Mouse (Mus musculus): Measurements from ENCODE around the gene Ambra1.

Ambra1 gene

GRCm38 (mm10) chr2:91920130-91920529 lies 190.2 kb downstream of the Ambra1 start:
- no peak for DNase-seq (ENCODE audit: low read depth, low spot score)

- no peak for DNase-seq (ENCODE audit: low read depth, low spot score)
Observed at GRCm38 (mm10) chr2:91921181-91921789, 191.4 kb downstream of the Ambra1 start.

DNA sequence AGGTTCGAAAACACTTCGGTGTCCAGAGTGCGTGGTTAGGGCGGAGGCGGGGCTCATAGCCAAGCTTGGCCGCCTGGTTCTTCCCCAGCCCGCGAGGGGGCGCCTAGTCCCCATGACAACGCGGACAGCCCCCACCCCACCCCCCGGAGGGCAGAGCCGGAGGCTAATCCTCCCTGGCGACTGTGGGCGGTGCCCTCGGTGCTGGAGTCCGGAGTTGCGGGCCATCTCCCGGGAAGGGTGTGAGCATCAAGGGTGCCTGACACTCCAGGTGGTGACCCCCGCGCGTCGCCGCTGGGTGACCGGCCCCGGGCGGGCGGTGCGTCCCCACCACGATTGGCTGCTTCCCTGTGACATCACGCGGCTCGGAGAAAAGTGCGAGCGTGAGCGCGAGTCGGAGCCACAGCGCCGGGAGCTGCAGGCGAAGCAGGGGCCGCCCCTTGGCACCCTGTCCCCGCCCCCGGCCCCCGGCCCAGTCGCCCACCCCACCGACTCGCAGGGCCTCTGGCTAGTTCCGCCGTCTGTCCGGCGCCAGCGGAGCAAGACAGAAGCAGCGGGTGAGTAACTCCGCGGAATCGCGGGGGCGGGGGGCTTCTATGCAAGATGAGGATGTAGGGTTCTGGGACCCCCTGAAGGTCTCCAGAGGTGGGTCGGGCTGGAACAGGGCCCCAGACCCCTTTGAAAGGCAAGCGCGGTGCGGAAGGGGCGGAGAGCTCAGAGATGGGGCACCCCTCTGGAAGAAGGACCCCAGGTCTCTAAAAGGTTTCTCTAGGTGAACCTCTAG lies 192.0 kb downstream of the Ambra1 start:
- DNase-seq (ENCODE audit: low read depth, low spot score): peak; percentile 83

GRCm38 (mm10) chr2:91922586-91923414 lies 192.9 kb downstream of the Ambra1 start:
- no peak for DNase-seq (ENCODE audit: low read depth, low spot score)

DNA sequence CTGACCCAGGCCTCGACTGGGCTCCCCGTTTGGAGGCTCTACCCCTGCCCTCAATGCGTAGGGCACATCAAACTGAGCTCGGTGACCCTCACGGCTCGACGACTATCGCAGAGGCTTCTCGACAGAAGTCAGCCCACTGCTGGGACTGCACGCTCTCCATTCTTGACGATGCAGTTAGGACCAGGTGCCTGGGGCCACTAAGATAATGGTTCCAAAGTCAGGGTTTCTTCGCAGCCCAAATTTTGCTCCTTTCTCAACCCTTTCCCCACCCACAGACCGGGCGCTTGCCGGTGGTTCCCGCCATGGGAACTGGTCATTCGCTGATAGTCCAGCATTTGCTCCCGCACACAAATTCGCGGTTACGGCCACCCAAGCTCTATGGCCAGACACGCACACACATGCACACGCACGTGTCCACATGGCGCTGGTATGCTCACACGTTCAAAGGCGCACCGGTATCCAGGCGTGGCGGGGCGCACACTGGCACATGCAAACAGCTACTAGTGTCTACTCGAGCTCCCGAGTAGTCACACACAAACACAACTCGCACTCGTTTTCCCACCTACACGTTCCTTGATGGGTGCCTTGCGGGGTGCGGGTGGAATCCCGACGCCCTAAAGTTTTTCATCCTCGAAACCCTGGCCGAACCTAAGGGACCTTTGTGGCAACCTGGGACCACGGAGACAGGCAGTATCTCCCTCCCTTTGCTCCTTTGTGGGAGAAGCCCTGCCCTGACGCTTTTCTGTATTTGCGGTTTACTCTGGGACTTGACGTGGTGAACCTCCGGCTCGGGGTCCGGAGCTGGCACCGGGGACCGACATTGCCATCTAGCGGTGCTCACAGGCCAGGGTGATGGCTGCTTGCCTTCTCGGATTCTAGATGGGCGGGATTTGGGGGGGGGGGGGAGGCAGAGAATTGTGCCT lies 193.7 kb downstream of the Ambra1 start:
- DNase-seq (ENCODE audit: low read depth, low spot score): peak; percentile 89

DNA sequence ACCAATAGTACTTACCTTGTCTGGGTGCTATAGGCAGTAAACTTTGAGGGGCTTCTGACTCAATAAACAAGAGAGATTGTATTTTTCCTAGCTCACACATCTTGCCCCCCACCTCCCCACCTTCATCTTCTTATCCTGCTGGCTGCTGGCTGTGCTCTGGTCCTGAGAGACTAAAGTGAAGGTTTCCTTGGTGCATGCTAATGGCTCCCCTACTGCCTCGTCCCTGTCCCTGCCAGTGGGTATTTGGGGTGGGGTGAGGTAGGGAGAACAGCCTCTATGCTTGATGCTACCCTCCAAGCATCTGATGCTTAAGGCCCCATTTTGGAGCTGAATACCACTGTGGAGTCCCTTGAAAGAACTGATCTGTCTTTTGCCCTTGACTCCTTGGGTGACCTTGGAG lies 194.8 kb downstream of the Ambra1 start:
- no peak for DNase-seq (ENCODE audit: low read depth, low spot score)

DNA sequence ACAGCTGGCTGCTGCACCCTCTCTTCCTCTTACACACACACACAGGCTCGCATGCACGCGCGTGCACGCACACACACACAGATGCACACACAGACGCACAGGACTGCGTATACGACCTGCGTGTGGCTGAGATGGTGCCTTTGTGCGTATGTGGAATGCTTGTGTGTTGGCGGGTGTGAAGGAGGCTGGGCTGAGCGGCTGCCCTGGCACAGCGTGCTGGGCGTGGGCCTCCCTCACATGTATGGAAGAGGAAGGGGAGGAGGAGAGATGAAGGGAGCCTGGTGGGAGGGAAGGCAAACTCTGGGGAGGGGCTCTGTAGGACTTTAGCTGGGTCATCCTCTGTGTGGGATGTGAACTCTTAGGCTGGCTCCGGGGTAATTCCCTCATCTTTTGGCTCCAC lies 195.5 kb downstream of the Ambra1 start:
- DNase-seq (ENCODE audit: low read depth, low spot score): peak; percentile 82

GRCm38 (mm10) chr2:91926949-91927348 lies 197.0 kb downstream of the Ambra1 start, which contains the start of gene Chrm4:
Gene Chrm4 (plus strand): TSS chr2:91927249.
- DNase-seq (ENCODE audit: low read depth, low spot score): no peak

DNA sequence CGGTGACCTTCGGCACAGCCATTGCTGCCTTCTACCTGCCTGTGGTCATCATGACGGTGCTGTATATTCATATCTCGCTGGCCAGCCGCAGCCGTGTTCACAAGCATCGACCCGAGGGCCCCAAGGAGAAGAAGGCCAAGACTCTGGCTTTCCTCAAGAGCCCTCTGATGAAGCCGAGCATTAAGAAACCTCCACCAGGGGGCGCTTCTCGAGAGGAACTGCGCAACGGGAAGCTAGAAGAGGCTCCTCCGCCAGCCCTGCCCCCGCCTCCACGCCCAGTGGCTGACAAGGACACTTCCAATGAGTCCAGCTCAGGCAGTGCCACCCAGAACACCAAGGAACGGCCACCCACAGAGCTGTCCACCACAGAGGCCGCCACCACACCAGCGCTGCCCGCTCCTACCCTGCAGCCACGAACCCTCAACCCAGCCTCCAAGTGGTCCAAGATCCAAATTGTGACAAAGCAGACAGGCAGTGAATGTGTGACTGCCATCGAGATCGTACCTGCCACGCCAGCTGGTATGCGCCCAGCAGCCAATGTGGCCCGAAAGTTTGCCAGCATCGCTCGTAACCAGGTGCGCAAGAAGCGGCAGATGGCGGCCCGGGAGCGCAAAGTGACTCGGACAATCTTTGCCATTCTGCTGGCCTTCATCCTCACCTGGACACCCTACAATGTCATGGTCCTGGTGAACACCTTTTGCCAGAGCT lies 198.0 kb downstream of the Ambra1 start:
- DNase-seq (ENCODE audit: low read depth, low spot score): peak; percentile 90

DNA sequence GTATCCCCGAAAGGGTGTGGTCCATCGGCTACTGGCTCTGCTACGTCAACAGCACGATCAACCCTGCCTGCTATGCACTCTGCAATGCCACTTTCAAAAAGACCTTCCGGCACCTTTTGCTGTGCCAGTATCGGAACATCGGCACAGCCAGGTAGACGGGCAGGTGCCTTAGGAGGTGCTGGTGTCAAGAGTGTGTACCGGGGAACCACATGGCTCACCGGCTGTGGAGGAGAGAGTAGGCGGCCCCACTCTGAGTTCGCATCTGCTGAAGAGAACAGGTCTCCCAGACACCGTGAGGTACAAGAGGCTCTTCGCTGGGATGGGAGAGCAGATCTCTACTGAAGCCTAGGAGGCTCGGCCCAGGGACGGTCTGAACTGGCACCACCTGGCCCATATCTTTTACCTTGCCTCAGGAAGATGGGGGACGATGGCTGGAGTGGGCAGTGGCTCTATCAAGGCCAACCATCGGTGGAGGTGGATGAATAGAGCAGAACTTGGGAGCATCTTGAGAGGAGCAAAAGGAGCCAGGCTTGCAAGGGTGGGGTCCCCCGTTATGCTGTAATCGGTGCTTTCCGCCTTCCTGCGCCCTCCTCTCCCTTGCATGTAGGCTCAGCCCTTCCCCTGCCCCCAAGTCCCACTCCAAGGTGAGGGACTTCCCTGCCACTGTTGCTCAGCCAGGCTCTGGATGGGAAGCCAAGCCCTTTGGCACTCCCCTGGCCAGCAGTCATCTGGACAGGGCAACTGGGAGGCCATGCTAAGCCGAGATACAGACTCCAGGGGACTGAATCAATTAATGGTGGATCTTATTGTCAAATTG lies 198.8 kb downstream of the Ambra1 start:
- DNase-seq (ENCODE audit: low read depth, low spot score): peak; percentile 75

DNA sequence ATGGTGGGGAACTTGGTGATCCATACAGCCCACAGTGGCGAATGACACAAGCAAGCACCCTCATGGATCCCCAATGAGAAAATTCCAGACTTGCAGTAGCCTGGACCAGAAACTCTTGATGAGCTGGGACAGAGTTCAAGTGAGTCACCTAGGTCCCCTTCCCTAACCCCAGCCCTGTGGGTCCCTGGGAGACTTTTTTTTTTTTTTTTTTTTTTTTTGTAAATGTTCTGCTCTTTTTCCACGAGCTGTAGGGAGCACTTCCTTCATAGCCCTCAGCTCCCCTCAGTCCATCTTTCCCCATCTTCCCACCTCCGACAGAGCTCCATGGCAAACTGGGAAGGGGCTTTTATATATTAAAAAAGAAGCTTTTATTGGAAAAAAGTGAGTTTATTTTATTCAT lies 199.5 kb downstream of the Ambra1 start:
- no peak for DNase-seq (ENCODE audit: low read depth, low spot score)

DNA sequence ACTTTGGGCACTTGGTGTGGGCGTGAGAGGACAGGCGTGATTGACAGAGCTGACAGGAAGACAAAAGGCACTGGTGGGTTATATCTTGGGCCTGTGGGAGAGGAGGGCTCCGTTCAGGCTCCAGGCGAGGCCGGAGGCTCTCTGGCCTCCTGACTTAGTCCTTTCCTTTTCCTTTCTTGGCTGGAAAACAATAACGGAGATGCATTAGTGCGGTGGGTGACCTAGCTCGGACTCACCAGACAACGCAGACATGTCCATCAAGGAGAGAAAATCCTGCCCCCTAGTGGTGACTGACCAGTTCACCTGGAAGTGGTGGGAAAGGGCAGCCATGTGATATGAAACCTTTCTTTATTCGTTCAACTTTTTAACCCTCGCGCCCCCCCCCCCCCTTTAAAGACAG lies 200.0 kb downstream of the Ambra1 start:
- DNase-seq (ENCODE audit: low read depth, low spot score): peak; percentile 88

DNA sequence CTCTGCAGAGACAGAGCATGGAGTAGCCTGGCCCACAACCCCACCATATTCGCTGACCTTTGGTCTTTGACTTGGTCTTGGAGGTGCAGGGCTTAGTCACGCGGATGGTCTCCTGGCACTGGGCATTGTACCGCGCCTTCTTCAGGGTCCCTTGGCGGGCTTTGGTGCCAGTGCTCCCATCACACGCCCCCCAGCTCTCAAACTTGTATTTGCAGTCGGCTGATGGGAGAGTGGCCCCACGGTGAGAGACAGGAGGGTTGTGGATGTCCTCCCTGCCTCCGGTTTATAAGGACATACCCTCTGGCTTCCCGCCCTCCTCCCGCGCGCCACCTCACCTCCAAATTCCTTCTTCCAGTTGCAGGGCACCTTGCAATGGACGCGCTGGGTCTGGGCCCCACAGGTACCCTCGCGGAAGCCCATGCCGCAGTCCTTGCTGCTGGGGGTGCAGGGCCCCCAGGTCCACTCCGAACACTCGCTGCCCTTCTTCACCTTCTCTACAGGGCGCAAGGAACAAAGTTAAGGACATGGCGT lies 200.9 kb downstream of the Ambra1 start:
- no peak for DNase-seq (ENCODE audit: low read depth, low spot score)

- DNase-seq (ENCODE audit: low read depth, low spot score): no peak
Observed at GRCm38 (mm10) chr2:91931328-91932159, 201.6 kb downstream of the Ambra1 start.

DNA sequence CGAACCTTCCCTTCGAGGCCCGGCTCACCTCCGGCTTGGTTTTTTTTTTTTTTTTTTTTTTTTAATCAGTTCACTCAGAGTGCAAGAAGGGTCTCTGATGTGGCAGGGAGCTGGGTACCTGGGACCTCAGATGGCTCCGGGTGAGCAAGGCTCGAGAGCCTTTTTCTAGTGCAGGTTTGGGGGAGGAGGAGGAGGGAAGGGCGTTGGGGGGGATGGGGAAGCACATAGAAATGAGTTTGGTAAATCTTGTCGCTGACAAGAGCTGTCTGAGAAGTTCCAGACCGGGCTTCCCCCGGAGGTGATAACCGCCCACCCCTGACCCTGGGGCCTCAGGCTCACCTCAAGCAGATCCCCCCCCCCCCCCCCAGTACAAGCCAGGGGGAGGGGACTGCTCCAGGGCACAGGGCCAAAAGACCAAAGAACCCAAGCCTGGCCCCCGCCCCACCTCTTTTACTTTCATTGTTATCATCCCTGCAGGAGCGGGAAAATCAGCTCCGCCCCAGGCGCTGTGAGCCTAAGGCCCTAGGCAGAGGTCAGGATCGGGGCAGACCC lies 202.3 kb downstream of the Ambra1 start, which contains the start of gene Mdk:
Mdk (minus strand) TSS at position 138 of the 552 bp plus-strand sequence.
- no peak for DNase-seq (ENCODE audit: low read depth, low spot score)

DNA sequence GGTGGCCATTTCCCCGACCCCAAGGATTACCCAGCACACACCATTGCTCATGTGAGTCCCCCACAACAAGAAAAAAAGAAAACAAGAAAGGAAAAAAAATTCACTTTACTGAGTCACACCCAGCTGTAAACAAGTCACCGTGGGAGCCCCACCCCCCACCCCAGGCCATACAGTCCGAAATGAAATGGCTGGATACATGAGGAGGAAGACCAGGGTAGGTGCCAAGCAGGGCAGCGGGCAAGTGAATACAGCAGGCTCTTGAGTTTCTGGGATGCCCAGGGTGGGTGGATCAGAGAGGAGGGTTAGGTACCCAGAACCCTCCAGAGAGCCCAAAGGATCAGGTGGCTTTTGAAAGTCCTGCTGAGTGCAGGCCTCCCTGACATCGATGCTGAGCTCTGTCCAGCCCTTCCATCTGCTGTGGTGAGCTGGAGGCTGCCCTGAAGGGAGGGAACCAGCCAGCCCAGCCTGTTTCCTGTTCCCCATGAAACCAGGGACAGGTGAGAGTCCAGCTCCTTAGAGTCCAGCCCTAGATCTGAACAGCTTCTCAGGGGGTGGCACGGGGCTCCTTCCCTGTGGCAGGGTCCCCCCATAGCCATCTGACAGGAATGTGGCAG lies 202.9 kb downstream of the Ambra1 start:
- peak; percentile 83 for DNase-seq (ENCODE audit: low read depth, low spot score)

GRCm38 (mm10) chr2:91933471-91933870 lies 203.5 kb downstream of the Ambra1 start:
- DNase-seq (ENCODE audit: low read depth, low spot score): peak; percentile 91

- DNase-seq (ENCODE audit: low read depth, low spot score): no peak
Observed at GRCm38 (mm10) chr2:91934016-91934415, 204.1 kb downstream of the Ambra1 start.
